Mouse (Mus musculus) neutrophil, adult 59 days (primary cell): Measurements from ENCODE around the gene 1700012B09Rik. TPM values are rescaled to one million over a fixed set of nuclear protein-coding genes. Genes with fewer than 3 reads are reported as not detected.

ENCODE experiments used
- total RNA-seq, 2 experiments: library from RNA; stranded (reverse); gene quantifications; 1 replicate in 1 of 2; 2 replicates in 1 of 2; pipeline ENCODE4 v1.2.4; 2023

Gene 1700012B09Rik
- 1 to 10 TPM; 2.4 to 3.6 TPM for total RNA-seq

GRCm38 (mm10) chr9:14770803-14771471 is at the start of gene 1700012B09Rik:
TSS of gene 1700012B09Rik (minus strand) at chr9:14771030.

GRCm38 (mm10) chr9:14784039-14785002 is 13.5 kb upstream of the 1700012B09Rik start, which contains the start of the genes Mre11a and Ankrd49:
TSS of gene Mre11a (plus strand) at chr9:14784654.
TSS of gene Ankrd49 (minus strand) at chr9:14784856.

GRCm38 (mm10) chr9:14752001-14752522 is 18.8 kb downstream of the 1700012B09Rik start, which contains the start of gene Fut4:
TSS of gene Fut4 (minus strand) at chr9:14752393.

GRCm38 (mm10) chr9:14740151-14740924 is 30.5 kb downstream of the 1700012B09Rik start, which contains the start of gene Piwil4:
TSS of gene Piwil4 (minus strand) at chr9:14740733.

Other genes starting within 250 kb of the 1700012B09Rik start
- under 1 TPM; 0.09 to 0.11 TPM for gene Amotl1, start 126.0 kb downstream of the 1700012B09Rik start, total RNA-seq
- gene Piwil4, start 30.3 kb downstream of the 1700012B09Rik start, total RNA-seq, result not detected
- gene Fut4, start 18.6 kb downstream of the 1700012B09Rik start, total RNA-seq, result 1 to 10 TPM; 8.2 to 8.6 TPM
- gene Mre11a, start 13.6 kb upstream of the 1700012B09Rik start, total RNA-seq, result 10 to 100 TPM; 26.4 to 26.5 TPM
- 10 to 100 TPM; 11.5 to 16.3 TPM for gene Ankrd49, start 13.8 kb upstream of the 1700012B09Rik start, total RNA-seq
- not detected for gene Gpr83, start 89.2 kb upstream of the 1700012B09Rik start, total RNA-seq
- not detected for gene Izumo1r, start 132.9 kb upstream of the 1700012B09Rik start, total RNA-seq